Mouse (Mus musculus): ENCODE data around the gene Gcc1. TPM values are rescaled to one million over a fixed set of nuclear protein-coding genes. Genes with fewer than 3 reads are reported as not detected.

Gene Gcc1
- 12.7 and 15.4 TPM in 2 replicates for total RNA-seq (2021)
- long read RNA-seq, experiment 1, full-length matches to known transcripts, result 18 of 18 reads
- long read RNA-seq, experiment 1, partial matches to known transcripts, result 0 of 18 reads
- long read RNA-seq, experiment 1, other reads (novel, unspliced or antisense), result 0 of 18 reads
- long read RNA-seq, experiment 2, full-length matches to known transcripts, result 7 of 7 reads
- long read RNA-seq, experiment 2, partial matches to known transcripts, result 0 of 7 reads
- long read RNA-seq, experiment 2, other reads (novel, unspliced or antisense), result 0 of 7 reads

DNA sequence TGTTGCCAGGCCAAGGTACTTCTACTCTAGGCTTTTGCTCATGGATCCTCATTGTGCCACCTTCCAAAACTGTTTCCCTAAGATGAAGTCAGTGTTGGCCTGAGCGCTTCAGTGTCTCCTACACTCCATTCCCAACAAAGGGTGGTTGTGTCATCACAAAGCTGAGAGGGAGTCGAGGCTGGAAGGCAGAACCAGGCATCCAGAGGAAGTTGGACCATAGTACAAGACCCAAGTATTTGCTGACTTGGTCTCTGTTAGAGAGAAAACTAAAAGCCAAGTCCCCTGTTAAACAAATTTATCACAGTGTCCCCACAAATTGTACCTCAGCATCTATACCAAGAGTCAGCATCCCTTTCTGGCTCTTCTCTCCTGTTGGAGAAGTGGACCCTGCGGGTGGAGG lies at the start of gene Gcc1:
TSS of gene Gcc1 (minus strand) at position 101 of the 400 bp plus-strand sequence.
- DNase-seq, result no peak

DNA sequence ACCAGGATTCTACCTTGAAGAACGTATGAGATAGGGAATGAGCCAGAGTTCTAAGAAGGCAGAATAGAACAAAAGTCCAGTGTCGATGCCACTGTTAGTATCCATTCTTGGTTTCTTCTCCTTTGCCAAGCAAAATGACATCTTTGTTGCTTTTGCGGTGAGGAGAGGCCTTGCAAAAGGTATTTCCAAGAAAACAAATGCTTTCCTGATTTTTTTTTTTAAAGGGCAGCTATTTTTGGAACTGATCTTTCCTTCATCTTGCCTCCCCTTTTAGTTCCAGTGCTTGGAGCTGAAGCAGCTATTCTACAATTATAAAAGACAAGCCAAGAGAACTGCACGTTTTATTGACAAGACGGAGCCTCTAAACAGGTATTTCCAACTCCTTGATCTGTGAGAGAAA lies 46.6 kb upstream of the Gcc1 start, which contains the start of gene Snd1:
TSS of gene Snd1 (plus strand) at position 301 of the 400 bp plus-strand sequence.
- DNase-seq, result no peak

DNA sequence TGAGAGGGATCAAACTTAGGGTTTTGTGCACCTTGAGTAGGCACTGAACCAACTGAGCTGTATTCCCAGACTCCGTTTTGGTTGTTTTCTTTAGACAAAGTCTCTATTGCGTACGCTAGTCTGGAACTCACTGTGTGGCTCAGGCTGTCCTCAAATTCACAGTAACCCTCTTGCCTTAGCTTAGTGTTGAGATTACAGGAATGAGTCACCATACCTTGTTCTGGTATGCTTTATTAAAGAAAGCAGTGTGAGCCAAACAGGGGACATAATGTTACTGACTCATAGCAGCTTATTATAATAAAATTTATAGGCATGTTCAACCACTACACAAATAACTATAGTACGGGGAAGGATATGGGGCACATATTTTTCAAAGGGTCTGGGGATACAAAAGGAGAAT lies 46.0 kb upstream of the Gcc1 start:
- DNase-seq, result no peak

DNA sequence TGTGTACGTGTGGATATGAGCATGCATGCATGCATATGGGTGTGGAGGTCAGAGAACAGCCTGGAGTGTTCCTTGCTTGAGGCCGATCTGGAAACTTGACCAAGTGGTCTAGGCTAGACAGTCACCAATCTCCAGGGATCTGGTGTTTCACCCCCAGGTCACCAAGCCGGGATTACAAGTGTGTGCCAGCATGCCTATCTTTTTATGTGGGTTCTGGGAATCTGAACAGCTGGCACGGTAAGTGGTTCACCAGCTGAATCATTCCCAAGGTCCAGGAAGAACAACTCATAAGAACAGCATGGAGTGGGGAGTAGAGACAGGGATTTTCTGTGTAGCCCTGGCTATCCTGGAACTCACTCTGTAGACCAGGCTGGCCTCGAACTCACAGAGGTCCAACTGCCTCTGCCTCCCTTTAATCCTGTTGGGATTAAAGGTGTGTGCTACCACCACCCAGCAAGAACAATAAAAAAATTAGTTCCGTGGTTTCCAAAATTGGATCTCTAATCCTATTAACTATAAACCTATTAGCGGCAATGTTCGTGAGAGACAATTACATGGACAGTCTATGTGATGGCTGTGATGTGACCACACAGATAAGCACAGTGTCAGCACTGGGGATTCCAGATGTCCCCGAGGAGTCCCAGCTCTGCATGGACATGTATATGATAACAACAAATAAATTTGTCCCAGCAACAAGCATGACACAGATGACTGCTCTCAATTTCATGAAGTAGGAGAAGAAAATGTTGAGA lies 43.3 kb upstream of the Gcc1 start:
- DNase-seq, result no peak

DNA sequence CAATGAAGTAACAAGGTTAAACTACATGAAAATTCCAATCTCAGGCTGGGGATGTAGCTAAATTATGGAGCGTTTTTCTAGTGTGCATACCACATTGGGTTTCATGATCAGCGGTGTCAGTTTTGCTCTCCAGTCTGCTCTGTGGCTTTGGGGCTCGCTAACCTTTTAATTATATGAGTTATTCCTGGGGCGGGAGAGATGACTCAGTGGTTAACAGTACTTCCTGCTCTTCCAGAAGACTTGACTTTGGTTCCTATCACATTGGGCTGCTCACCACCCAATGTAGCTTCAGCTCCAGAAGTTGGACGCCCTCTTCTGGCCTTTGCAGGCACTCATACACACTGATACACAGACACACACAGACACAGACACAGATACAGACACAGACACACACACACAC lies 42.4 kb upstream of the Gcc1 start:
- no peak for DNase-seq

DNA sequence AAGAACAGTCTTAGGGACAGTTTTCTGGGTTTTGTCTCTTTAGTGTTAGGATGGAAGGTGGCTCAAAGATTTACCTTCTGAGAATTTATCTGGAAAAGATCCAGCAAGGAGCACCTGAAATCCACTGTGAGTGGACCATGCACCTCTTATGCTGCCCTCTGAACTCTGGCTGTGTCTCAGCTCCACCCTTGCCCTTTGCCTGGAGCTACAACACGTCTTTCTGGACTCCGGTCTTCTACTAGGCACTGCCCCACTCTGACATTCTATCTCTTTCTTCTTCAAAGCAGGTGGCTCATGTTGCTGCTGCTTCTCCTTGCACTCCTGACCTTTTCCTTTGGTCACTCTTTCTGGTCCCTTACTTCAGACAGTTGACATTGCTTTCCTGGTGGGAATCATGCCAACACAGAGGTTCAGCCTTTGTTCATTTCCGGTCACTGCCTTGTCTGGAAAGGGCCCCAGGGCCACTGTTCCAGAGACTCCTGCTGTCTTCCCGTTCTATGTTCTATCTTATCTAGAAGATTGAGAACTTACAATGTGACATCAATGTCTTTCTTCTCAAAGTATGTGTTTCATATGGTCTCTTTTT lies 41.9 kb upstream of the Gcc1 start:
- peak; percentile 20 for DNase-seq

DNA sequence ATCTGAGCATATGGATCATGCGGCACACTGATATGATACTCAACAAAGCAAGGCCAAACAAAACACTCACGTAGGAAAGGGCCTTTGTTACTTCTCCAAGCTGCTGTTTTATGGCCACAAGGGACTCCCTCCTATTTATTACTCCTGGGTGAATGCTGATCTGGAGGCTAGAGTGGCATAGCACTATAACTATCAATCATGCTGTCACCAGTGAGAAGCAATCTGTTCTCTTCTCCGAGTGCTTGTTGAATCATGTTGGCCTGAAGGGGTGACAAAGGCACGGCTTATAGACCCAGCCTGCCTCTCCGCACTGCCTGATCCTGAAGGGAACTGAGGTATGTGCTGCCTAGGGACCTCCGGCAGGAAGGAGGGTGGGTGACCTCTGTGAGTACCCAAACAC lies 36.4 kb upstream of the Gcc1 start:
- DNase-seq, result no peak

DNA sequence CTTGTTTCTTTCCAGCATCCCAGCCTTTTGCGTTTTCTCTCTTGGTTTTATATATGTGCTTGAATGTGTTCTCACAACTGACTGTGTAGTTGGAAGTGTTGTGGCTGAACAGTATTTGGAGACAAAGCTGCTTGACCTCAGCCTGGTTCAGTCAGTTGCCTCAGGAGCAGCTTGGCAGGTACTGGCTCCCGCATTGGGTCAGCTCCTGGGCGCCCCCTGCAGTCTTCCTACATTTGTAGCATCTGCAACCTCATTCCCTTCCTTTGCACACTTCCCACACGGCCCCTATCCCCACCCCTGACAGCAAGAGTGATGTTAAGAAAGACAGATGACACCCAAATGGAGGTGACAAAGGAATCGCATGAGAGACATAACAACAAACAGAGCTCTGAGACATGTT lies 32.3 kb upstream of the Gcc1 start:
- DNase-seq, result peak; percentile 82

DNA sequence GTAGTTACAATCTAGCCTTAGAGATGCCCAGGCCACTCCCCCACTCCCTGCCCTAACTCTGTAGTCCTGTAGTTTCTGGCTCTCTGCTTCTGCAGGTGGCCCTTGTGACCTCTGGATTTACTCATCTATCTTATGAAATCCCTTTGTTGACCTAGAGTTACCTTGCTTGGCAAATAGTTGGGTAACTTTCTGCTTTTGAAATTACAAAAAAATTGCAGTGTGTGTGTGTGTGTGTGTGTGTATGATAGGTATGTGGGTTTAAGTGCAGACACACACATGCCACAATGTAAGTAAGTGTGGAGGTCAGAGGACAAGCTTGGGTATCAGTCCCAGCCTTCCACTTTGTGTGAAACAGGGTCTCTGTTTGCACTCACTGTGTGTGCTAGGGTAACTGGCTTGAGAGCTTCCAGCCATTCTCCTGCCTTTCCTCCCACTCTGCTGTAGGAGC lies 31.1 kb upstream of the Gcc1 start:
- no peak for DNase-seq

DNA sequence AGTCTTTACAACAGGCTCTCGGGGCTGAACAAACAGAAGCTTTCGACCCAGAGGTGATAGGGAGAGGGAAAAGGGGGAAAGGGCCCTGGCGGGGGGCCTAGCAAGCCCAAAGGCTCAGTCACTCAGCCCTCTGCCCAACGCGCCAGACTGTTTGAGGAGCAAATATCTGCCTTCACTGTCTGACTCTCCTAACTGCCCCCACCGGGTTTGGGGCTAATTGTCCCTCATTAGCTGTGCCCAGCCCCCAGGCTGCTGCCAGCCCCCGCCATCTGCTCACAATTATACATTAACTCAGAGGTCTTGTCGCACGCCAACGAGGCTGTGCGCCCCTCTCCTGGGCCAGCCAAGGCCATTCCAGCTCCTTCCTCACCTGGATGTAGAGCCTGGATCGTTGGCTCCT lies 22.8 kb upstream of the Gcc1 start:
- no peak for DNase-seq

DNA sequence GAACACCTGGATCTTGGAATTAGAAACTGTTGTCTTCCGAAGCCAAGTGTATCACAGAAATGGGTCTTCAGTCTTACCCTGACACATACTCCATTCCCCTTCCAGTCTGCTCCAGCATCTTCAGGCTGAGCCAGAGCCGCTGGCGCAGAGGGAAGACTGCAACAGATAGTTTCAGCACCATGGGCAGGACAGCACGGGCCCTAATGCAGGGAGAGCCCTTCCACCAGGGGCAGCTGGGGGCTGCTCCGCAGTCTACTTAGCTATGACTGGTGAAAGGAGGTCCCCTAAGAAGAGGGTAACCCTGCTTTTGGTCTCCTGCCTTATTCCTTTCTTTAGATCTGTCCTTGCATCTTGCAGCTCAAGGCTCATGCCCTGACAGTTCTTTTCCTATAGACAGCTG lies 22.3 kb upstream of the Gcc1 start:
- no peak for DNase-seq

DNA sequence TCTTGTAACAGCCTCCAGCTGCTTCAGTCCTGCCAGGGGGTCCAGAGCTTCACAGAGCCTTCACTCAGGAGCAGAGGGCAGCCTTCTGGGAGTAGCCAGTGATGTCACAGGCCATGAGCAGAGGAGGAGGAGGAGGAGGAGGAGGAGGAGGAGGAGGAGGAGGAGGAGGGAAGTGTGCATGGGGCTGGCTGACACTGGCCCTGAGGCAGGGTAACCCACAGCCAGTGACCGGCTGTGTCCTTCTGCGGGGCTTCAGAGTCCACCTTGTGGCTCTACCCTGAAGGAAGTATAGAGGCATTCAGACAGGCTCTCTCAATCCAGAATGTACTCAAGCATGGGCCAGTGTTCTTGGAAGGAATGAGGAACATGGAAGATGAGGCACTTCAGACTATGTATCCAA lies 21.1 kb upstream of the Gcc1 start, which contains the start of gene Pax4:
TSS of gene Pax4 (minus strand) at position 101 of the 400 bp plus-strand sequence.
- no peak for DNase-seq

DNA sequence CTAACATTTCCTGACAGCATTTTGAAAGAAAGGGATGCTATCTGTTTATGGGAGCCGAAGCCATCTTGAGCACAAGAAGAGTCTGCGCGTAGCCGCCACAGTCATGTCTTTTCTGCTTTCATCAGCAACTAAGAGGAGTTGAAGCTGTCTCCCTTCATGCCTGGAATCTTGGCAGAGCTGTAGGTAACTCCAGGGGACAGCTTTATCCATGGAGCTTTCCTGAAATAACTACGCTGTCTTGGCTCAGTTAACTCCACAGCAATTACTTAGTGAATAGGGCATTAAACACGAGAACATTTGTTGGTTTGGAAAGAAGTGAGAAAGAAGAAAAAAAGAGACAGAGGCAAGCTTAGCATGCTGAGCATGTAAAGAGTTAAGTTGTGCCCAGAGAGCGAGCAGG lies 19.7 kb upstream of the Gcc1 start:
- DNase-seq, result no peak

DNA sequence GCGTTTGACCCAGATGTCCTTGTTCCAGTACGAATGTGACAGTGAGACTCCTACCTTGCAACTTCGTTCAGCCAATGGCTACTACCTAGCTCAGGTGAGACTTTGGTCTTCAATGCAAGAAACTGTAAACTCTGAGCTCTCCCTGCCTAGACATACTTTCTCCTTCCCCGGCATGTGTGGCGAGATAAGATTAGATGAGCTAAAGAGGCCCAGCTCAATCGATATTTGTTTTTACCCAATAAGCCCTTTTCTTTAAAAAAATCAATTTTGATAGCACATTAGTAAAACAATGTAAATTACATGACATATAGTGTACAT lies 3.3 kb upstream of the Gcc1 start:
- no peak for DNase-seq

DNA sequence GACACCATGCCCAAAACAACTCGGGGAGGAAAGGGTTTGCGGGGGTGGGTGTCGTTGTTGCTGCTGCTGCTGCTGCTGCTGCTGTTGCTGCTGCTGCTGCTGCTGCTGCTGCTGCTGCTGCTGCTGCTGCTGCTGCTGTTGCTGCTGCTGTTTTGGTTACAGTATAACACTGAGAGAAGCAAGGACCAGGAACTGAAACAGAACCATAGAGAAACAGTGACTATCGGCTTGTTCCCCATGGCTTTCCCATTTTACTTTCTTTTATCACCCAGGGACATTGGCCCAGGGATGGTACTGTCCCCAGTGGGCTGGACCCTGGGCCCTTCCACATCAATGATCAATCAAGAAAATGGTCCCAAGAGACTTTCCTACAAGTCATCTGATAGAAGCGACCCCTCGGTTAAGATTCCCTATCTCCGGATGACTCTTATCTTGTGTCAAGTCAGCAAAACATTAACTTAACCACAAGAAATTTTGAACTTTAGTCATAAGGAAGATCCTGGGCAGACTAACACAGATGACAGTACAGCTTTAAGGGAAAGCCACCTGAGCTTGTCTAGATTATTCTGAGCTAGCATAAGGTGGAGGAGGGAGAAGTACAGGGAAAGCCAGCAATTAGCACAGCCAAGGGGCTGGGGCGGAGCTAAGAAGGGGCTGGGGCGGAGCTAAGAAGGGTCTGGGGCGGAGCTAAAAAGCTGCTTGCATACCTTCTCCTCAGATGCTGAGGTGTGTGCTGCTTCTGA lies 2.8 kb upstream of the Gcc1 start:
- no peak for DNase-seq

DNA sequence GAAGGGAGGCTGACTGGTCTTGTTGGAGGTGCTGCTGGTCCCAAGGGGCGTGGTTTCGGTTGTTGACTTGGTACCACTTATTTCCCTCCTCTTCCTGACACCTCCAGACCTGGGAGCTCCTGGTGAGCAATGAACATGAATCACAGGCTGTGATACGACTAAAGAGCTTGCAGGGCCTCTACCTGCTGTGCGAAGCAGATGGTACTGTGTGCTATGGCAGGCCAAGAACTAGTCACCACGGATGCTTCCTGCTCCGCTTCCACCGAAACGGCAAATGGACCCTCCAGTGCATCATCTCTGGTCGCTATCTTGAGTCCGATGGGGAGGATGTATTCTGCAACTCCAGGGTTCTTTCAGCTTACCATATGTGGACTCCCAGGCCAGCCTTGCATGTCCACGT lies 1.7 kb upstream of the Gcc1 start:
- DNase-seq, result no peak

DNA sequence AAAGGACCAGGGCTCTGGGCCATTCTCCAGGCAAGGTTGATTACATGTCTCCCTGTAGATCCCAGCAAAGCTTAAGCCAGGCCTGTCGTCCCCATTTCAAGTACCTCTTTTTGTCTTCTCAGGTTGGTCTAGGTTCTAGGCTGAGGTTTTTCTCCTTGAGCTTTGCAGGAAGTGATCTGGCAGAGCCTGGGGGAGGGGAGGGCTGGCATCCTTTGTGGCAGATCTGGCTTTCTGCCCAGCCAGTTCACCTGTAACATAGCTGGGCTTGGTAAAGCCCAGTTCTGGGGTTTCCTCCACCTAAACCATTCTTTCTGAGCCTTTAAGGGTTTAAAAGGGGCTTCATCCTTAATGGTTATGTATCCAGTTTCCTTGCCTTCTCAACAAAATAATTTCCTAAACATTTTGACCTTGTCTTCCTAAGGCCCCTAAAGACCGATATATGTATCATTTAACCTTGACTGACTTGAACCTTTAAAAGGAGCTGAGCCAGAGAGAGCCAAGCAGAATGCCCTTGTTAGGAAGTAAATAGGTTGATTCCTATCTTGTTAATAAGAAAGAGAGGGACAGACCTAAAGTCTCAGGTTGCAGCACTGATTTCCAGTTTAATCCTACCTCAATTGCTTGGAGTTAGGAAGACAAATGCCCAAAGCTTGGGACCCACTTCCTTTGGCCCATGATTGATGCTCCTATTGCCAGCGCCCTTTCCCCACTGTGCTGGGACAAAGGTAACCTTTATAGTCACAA lies 922 bp downstream of the Gcc1 start, which contains the start of gene Fscn3:
TSS of gene Fscn3 (plus strand) at position 694 of the 744 bp plus-strand sequence.
- DNase-seq, result no peak

DNA sequence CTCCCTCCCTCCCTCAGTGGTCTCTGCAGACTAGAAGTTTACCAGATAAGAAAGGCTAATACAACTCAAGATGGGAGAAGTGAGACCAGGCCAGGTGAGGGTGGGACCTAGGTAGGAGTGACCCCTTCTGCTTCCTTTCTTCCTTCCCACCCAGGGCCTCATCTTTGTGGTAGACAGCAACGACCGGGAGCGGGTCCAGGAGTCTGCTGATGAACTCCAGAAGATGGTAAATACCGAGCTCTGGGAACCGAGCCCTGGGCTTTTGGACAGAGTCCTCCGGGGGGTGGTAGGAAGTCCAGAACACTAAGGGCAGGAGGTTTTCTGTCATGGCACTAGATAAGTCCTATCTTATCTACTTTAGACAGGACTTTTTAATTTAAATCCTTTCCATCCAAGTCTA lies 3.2 kb downstream of the Gcc1 start:
- no peak for DNase-seq

DNA sequence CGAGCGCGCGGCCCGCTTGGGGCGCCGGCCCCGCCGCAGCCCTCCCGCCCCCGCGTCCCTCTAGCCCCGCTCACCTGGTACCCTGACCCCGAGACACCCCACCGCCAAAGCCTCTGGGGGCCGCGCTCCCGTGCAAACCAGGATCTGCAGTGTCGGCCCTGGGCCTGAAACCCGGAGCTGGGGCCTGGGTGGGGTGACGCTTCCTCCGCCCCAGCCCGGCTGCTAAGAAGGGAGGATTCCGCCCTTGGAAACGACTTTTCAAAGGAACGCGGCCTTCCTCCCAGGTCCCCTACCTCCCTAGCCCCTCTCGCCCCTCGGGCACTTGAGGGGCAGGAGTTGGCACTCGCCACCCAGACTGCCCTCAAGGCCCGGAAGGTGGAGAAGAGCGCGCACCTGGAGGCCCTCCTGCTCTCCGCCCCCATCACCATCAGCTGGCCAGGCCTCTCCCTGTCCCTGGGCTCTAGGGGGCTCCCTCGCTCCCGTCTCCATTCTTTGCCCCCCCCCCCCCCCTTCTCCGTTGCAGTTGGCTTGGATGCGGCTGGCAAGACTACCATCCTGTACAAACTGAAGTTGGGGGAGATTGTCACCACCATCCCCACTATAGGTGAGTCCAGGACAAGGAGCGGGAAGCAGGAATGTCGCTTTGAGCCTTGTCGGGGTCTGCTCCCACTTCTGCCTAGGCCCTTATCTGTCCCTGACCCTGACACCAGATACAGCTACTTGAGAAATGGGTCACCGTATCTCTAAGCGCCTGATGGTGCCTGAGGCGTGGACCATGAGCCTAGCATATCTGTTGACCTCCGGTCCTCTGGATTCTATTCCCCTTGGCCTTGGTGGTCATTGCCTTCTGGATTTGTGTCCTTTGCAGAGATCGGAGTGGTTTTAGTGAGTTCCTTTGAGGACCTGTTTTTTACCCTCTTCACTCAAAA lies 4.2 kb downstream of the Gcc1 start:
- DNase-seq, result peak; percentile 75

DNA sequence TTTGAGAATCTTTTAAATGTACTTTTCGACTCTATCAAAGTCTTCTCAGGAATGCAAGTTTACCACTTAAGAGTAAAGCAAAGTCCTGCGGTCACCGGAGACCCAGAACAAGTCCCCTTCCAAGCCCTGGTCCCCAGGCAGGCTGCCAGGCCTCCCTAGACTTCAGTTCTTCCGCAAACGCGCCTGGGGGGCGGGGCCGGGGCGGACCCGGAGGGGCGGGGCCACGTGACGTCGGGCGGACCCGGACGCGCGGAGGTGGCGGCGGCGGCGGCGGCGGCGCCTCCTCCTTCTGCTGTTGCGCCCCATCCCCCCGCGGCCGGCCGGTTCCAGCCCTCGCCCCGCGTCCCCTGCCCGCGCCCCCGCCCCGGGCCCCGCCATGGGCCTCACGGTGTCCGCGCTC lies 4.9 kb downstream of the Gcc1 start, which contains the start of gene Arf5:
TSS of gene Arf5 (plus strand) at position 248 of the 400 bp plus-strand sequence.
- DNase-seq, result peak; percentile 98
